Mouse (Mus musculus): ENCODE results near the gene Tsga10.
A peak's percentile ranks its signal among the peaks of the same experiment; 100 is the strongest.

DNA sequence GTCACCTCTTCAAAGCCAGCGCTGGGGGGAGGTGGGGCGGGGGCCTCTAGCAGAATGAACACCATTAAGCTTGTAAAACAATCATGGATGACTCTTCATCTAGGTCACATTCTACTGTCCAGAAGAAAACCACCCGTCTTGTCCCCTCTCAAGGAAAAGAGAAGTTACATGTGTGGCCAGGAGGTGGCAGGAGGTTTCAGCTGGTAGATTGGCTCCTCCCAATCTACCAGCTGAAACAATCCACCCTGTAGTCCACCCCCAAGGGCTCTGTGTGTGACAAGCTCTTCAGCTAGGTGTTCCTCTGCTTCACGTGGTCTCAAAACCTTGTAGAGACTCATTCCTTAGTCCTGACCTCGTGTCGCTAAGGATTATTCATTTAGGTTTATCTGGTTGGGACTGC, 36.9 kb upstream of the Tsga10 start:
- TF ChIP-seq POU5F1 (IDR thresholded peaks at IDR 0.05; ENCODE audit: borderline replicate concordance, low read length) = no peak
- TF ChIP-seq CTCF (conservative IDR thresholded peaks at IDR 0.05; ENCODE audit: low read length) = peak; percentile 18
